Mouse (Mus musculus) embryonic facial prominence, embryonic 12.5 days (tissue): ENCODE measurements around the gene Gm16181. TPM values are rescaled to one million over a fixed set of nuclear protein-coding genes. Genes with fewer than 3 reads are reported as not detected.

Experiments
- ATAC-seq: fragments of 200-750 bp; cut with Nextera tagmentation; 2 replicates; pipeline ENCODE4 v1.8.0; 2017; ENCODE audit not compliant: insufficient number of reproducible peaks, insufficient read depth, low FRiP score, low TSS enrichment
- H3K27ac ChIP-seq: fragments of 300-500 bp; sonication (generic); 2 replicates; pipeline ENCODE4 v1.5.1; 2016; ENCODE audit warnings: mild to moderate bottlenecking
- H3K27me3 ChIP-seq: fragments of 300-500 bp; sonication (generic); 2 replicates; pipeline ENCODE4 v1.6.1; 2016; ENCODE audit warnings: mild to moderate bottlenecking, moderate library complexity
- H3K36me3 ChIP-seq: fragments of 300-500 bp; sonication (generic); 2 replicates; pipeline ENCODE4 v1.6.1; 2016; ENCODE audit warnings: mild to moderate bottlenecking
- H3K4me1 ChIP-seq: fragments of 300-500 bp; sonication (generic); 2 replicates; pipeline ENCODE4 v1.6.1; 2016
- H3K4me2 ChIP-seq: fragments of 300-500 bp; sonication (generic); replicated peaks from 2 replicates; pipeline ENCODE4 v1.6.1; 2016; ENCODE audit warnings: mild to moderate bottlenecking, moderate library complexity
- H3K4me3 ChIP-seq: fragments of 300-500 bp; sonication (generic); 2 replicates; pipeline ENCODE4 v1.5.1; 2016; ENCODE audit warnings: mild to moderate bottlenecking
- H3K9ac ChIP-seq: fragments of 300-500 bp; sonication (generic); 2 replicates; pipeline ENCODE4 v1.6.1; 2016; ENCODE audit warnings: mild to moderate bottlenecking, moderate library complexity
- H3K9me3 ChIP-seq: fragments of 300-500 bp; sonication (generic); 2 replicates; pipeline ENCODE4 v1.6.1; 2016; ENCODE audit warnings: mild to moderate bottlenecking, moderate library complexity
- WGBS: fragments of 180-500 bp; shearing (Covaris S2); methylation state at CpG from one replicate; pipeline ENCODE4 v1.1.7; 2016; 5-methylcytosine and 5-hydroxymethylcytosine counted together
- polyA plus RNA-seq: library from polyadenylated mRNA; unstranded; fragments of >200 nt; fragmentation: Nextera tagmentation; extraction: Ambion mirVana; gene quantifications from 2 replicates; pipeline ENCODE4 v1.2.1, GENCODE M21; 2016

Gene Gm16181
- 1.0 TPM in 1 of 2 replicates, not detected in the other for polyA plus RNA-seq

DNA sequence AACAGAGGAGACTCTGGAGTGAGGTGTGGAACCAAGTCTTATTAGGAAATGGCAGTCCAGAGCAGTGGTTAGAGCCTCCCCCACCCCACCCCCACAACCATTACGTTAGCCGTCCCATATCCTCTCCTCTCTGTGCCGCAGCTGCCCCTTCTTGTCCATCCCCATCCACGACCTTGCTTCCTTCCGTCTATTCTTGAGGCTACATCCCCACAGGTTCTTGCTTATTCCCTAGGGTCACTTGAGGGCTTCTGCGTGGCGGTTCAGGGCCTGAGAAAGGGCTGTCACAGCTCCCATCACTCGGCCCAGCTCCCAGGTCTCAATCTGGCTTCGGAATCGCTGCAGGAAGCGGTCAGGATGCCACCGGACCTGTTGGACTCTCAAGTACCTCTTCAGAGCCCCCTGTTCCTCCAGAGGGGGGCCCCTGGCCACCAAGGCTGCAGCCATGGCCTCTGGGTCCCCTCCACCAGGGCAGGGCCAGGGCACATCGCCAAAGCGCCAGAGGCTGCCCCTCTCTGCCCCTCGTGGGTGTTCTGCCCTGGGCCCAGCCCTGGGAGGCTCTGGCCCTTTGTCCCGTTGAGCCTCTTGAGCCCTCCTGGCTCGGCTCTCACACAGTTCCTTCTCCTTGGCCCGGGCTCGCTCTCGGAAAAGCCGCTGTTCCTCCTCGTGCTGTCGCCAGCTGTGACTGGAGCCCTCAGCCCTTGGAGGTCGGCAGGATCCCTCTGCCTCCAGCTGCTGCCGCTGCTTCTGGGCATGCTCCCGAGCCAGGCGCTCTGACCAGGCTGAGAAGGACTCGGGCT lies at the start of gene Gm16181:
Gene Gm16181 (plus strand): TSS at position 679 of the 797 bp plus-strand sequence.
- Histone ChIP-seq H3K4me2 (no peak within 1 kb of the TSS), H3K36me3 (peaks cover 31% of the 10 kb centered on the region), H3K4me1 (no peaks in the 10 kb centered on the region), H3K27me3 (no peaks in the 10 kb centered on the region), H3K4me3 (no peak within 1 kb of the TSS), H3K9ac (no peak within 1 kb of the TSS), H3K27ac (no peak within 1 kb of the TSS), H3K9me3 (no peaks in the 10 kb centered on the region)
- WGBS, result 82% methylated on average over 28 of the region's 28 CpGs
- ATAC-seq, result no peak

DNA sequence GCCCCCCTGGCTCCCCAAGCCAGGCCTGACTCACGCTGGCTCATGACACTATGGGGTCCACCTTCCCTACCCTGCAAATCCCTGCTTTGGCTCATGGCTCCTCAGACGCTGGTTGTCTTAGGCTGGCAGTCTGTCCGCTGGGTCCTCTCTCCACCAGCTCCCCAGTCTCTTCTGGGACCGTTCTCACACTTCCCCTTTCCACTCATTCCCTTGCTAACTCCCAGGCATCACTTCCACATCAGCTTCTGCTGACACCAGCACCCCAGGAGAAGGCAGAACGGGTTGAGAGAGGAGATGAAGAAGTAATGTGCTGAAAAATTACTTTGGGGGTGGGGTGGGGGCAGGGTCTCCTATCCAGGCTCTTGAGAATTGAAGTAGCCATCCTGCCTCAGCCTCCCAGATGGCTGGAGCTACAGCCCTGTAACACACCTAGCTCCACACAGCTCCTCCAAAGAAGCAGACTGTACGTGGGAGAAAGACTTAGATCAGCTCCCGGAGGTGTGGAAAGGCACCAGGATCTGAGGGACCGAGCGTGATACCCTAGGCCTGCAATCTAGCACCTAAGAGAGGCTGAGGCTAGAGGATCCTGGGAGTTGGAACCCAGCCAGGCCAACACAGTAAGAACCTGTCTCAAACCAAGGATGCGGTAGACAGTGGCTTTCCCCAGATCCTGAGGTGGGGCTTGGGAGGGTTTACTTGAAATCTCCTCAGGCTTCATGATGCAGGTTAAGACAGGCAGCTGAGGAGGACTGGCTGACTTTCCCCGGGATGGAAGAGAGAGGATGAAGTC lies 48.0 kb upstream of the Gm16181 start:
- H3K36me3 ChIP-seq, result no peaks in the 10 kb centered on the region
- no peak for ATAC-seq
- no peak overlapping the region for H3K4me2 ChIP-seq
- no peaks in the 10 kb centered on the region for H3K27me3 ChIP-seq
- no peaks in the 10 kb centered on the region for H3K9me3 ChIP-seq
- 68% methylated on average over 11 of the region's 11 CpGs for WGBS
- H3K9ac ChIP-seq, result no peak overlapping the region
- H3K27ac ChIP-seq, result no peak overlapping the region
- no peaks in the 10 kb centered on the region for H3K4me1 ChIP-seq
- no peak overlapping the region for H3K4me3 ChIP-seq

DNA sequence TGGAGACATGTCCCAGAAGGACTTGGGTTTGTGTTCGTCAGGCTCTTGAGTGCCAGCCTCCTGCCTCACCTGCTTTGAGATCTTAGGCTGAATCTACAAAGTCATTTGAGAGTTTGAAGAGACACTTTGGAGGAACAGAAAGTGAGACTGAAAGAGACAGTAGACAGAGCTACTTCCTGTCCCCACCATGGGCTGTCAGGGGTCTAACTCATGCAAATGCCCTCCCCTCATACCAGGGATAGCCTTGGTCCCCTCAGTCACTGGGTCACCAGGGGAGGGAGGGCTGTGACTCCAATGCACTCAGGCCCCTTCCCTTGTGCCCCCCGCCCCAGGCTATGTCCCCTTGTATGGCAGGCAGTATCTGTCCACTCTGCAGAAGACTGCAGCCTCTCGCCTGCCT lies 47.3 kb upstream of the Gm16181 start:
- 73% methylated on average over 3 of the region's 3 CpGs for WGBS

DNA sequence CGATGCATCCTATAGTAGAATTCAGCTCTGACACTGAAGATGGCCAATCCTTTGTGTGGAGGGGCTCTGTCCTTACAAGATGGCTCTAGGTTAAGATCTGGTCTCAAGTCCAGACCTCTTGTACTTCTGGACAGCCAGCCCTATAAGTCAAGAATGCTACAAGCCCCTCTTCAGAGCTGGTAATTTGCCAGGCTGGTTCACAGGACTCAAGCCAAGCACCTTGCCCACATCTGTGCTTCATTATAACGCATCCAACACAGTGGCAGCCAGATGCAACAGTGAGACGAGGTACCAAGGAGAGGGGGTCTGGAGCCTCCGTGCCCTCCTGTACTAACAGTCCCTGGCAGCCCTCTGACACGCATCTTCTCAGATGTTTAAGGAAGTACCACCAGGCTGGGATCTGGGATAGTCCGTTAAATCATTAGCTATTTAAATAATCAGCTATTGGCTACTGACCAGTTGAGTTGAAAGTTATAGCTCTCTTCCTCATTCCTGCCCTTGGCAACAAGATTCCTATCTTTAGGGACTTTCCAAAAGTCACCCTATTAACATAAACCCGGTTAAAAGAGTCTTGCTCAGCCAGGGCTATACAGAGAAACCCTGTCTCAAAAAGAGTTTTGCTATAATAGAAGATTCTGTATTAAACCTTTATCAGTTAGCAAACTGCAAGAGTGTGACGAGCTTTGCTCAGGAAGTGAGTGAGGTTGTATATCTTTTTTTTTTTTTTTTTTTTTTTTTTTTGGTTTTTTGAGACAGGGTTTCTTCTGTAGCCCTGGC lies 46.2 kb upstream of the Gm16181 start:
- no peaks in the 10 kb centered on the region for H3K9me3 ChIP-seq
- H3K36me3 ChIP-seq, result no peaks in the 10 kb centered on the region
- no peak overlapping the region for H3K27ac ChIP-seq
- H3K4me1 ChIP-seq, result no peaks in the 10 kb centered on the region
- H3K27me3 ChIP-seq, result no peaks in the 10 kb centered on the region
- 52% methylated on average over 8 of the region's 8 CpGs for WGBS
- no peak overlapping the region for H3K4me2 ChIP-seq
- no peak for ATAC-seq
- H3K4me3 ChIP-seq, result no peak overlapping the region
- H3K9ac ChIP-seq, result 0 out of 2 replicates have a peak overlapping the region, but pooled peaks have one; percentile 24

More for the DNA sequence above, 47.3 kb upstream of the Gm16181 start:
- H3K27me3 ChIP-seq, result no peaks in the 10 kb centered on the region
- H3K36me3 ChIP-seq, result no peaks in the 10 kb centered on the region
- H3K9ac ChIP-seq, result 0 out of 2 replicates have a peak overlapping the region, but pooled peaks have one; percentile 24
- no peaks in the 10 kb centered on the region for H3K9me3 ChIP-seq
- ATAC-seq, result no peak
- no peak overlapping the region for H3K4me2 ChIP-seq
- no peak overlapping the region for H3K4me3 ChIP-seq
- H3K4me1 ChIP-seq, result no peaks in the 10 kb centered on the region
- no peak overlapping the region for H3K27ac ChIP-seq

DNA sequence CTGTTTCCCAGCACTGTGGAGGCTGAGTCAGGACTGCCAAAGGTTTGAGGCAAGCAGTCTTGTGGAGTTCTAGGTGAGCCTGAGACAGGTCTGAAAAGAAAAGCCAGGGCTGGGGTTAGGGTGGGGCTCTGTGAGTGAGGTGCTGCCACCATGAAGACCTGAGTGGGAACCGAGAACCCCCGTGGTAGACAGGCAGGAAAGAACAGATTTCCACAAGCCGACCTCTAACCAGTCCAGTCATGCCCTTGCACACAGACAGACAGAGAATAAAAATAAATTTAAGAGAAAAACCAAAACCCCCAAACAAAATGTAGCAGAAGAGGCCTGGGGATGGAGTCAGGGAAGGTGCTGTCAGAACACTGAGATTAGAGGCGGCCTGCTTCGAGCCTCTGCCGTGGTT lies 45.3 kb upstream of the Gm16181 start:
- no peak overlapping the region for H3K27ac ChIP-seq

DNA sequence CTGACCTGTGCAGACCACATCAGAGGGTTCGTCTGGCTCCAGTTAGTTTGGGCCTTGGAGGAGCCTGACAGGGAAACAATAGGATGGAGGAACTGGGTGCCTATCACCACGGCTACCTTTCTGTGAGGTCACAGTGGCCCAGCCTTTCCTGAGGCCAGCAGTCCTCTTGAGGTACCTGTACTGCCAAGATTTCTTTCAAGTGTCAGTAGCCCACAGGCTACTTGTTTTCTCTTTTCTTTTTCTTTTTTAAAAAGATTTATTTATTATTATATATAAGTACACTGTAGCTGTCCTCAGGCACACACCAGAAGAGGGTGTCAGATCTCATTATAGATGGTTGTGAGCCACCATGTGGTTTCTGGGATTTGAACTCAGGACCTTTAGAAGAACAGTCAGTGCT lies 44.7 kb upstream of the Gm16181 start, which contains the start of gene Aif1:
Gene Aif1 (minus strand): TSS at position 101 of the 400 bp plus-strand sequence.
- Histone ChIP-seq H3K4me2 (no peak within 1 kb of the TSS), H3K4me3 (no peak within 1 kb of the TSS), H3K27ac (no peak within 1 kb of the TSS), H3K27me3 (no peaks in the 10 kb centered on the region), H3K9me3 (no peaks in the 10 kb centered on the region), H3K4me1 (no peaks in the 10 kb centered on the region), H3K9ac (no peak within 1 kb of the TSS), H3K36me3 (no peaks in the 10 kb centered on the region)
- ATAC-seq, result no peak
- WGBS, result 33% methylated on average over 2 of the region's 2 CpGs

More for the DNA sequence above, 45.3 kb upstream of the Gm16181 start:
- Histone ChIP-seq H3K4me2 (no peak overlapping the region), H3K9ac (no peak overlapping the region), H3K4me3 (no peak overlapping the region), H3K27me3 (no peaks in the 10 kb centered on the region), H3K9me3 (no peaks in the 10 kb centered on the region), H3K36me3 (no peaks in the 10 kb centered on the region), H3K4me1 (no peaks in the 10 kb centered on the region)
- ATAC-seq, result no peak
- WGBS, result 77% methylated on average over 6 of the region's 6 CpGs

DNA sequence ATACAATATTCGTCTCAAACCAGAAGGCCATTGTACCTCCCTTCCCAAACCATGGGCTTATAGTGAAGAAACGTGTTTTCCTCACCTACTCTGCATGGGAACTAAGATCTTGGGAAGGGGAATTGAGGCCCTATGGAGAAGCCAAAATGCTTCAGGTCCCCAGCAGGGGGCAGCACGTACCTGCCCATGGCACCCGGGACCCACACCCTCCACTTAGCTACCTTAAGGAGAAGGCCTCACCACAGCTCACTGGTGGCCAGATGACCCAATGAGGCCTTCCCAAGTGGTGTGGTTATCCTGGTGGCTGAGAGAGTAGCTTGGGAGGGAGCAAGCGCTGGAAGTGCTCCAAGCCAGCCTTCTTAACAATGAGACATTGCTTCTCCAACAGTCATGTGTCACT lies 42.1 kb upstream of the Gm16181 start:
- Histone ChIP-seq H3K9me3 (no peaks in the 10 kb centered on the region), H3K4me2 (no peak overlapping the region), H3K27me3 (no peaks in the 10 kb centered on the region), H3K9ac (no peak overlapping the region), H3K4me1 (no peaks in the 10 kb centered on the region), H3K4me3 (no peak overlapping the region), H3K36me3 (no peaks in the 10 kb centered on the region), H3K27ac (no peak overlapping the region)
- peak; percentile 43; the same call in 1 of the 2 replicates for ATAC-seq
- 10% methylated on average over 5 of the region's 5 CpGs for WGBS

DNA sequence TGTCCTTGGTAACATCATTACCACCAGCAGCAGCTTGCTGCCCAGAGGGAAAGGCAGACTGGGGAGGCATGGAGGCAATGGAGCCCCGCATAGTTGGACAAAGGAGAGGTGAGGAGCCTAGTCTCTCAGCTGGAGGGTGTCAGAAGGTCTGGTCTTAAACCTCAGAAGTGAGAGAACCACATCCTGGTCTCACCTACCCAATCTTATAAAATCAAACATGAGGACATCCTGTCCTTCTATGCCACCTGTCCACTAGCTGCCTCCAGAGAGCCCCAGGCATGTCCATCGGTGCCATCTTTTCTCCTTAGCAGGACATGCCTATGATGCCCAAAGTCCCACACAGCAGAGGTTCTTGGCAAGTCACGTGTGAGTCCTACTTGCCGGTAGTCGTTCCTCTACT lies 40.5 kb upstream of the Gm16181 start:
- no peak overlapping the region for H3K9ac ChIP-seq

DNA sequence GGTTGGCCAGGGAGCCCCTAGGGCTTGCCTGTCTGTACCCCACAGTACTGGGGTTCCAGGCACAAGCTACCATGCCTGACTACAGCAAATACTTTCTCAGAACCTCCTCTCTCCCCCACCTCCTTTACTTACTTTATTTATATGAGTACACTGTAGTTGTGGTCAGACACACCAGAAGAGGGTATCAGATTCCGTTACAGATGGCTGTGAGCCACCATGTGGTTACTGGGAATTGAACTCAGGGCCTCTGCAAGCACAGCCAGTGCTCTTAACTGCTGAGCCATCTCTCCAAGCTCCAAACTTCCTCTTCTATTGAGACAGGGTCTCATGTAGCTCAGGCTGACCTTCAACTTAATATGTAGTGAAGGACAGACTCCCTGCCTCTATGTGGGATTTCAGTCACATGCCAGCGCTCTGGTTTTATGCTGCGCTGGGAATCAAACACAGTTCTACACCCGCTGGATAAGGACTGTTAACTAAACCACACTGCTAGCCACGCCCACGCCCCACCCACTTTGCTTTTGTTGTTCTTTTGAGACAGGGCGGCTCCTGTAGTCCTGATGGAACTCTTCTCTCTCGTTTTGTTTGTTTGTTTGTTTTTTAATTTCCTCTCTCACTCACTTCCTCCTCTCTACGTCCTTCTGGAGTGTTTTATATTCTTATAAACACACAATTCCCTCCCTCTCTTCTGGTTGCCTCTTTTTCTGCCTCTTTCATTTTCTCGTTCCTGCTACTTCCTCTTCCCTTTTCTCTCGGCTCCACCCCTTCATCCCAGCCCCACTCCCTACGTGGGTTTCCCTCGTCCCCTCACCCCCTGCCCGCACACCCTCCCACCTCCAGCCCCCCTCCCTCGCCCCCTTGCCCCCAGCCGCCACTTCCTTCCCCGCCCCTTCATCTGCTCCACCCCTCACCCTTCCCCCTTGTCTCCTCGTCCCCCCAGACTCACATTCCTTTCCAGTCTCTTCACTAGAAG lies 34.7 kb upstream of the Gm16181 start:
- H3K9me3 ChIP-seq, result no peaks in the 10 kb centered on the region
- peak overlapping the region; percentile 55 for H3K4me2 ChIP-seq
- H3K36me3 ChIP-seq, result no peaks in the 10 kb centered on the region
- H3K27ac ChIP-seq, result peak overlapping the region; percentile 77
- H3K4me3 ChIP-seq, result peak overlapping the region; percentile 37
- H3K9ac ChIP-seq, result peak overlapping the region; percentile 38; the same call in 1 of the 2 replicates
- ATAC-seq, result 0 out of 2 replicates have a peak, but pooled peaks have one; percentile 29
- whole genome bisulfite sequencing, result 3% methylated on average over 17 of the region's 18 CpGs
- peaks cover 7% of the 10 kb centered on the region for H3K4me1 ChIP-seq
- H3K27me3 ChIP-seq, result no peaks in the 10 kb centered on the region

More for the DNA sequence above, 40.5 kb upstream of the Gm16181 start:
- Histone ChIP-seq H3K9me3 (no peaks in the 10 kb centered on the region), H3K4me3 (no peak overlapping the region), H3K27ac (no peak overlapping the region), H3K36me3 (no peaks in the 10 kb centered on the region), H3K4me1 (no peaks in the 10 kb centered on the region), H3K4me2 (no peak overlapping the region), H3K27me3 (no peaks in the 10 kb centered on the region)
- no peak for ATAC-seq
- WGBS, result 89% methylated on average over 5 of the region's 5 CpGs

DNA sequence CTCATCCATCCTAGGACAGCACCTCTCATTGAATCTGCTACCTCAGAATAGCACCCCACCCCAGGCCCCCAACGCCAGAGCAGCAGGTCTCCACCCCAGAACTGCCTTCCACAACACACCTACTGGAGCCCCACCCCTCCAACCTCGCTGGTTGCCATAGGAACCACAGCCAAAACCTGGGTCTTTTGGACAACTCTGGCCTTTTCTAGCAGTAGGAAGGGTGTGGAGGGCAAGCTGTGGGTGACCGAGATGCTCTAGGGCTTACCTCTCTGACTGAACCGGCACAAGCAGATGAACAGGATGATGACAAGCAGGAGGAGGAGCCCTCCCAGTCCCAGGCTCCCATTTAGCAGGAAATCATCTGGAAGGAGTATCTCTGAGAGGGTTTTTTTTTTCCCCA lies 34.0 kb upstream of the Gm16181 start:
- no peaks in the 10 kb centered on the region for H3K27me3 ChIP-seq
- no peaks in the 10 kb centered on the region for H3K9me3 ChIP-seq
- H3K36me3 ChIP-seq, result no peaks in the 10 kb centered on the region
- ATAC-seq, result no peak
- 2% methylated on average over 4 of the region's 4 CpGs for WGBS
- no peak overlapping the region for H3K9ac ChIP-seq
- peaks cover 7% of the 10 kb centered on the region for H3K4me1 ChIP-seq
- peak overlapping the region; percentile 77 for H3K27ac ChIP-seq
- H3K4me3 ChIP-seq, result peak overlapping the region; percentile 37
- peak overlapping the region; percentile 55 for H3K4me2 ChIP-seq
